Mouse (Mus musculus): ENCODE results near the gene Ubap2. TPM values are rescaled to one million over a fixed set of nuclear protein-coding genes. Genes with fewer than 3 reads are reported as not detected.

Ubap2 gene
- polyA plus RNA-seq, 1 experiment: 203 TPM

- no peaks in the 10 kb centered on the region for H3K36me3 ChIP-seq (ENCODE audit: control insufficient read depth, insufficient read depth, low read length)
- H3K27ac ChIP-seq (ENCODE audit: control insufficient read depth, insufficient read depth, low read depth, low read length): no peak overlapping the region
- TF ChIP-seq CTCF (IDR thresholded peaks at IDR 0.05; ENCODE audit: control insufficient read depth, insufficient read depth, insufficient replicate concordance, low read depth, low read length): no peak
- TF ChIP-seq POLR2A (IDR thresholded peaks at IDR 0.05; ENCODE audit: control insufficient read depth, low read depth, low read length): no peak
- H3K4me1 ChIP-seq (ENCODE audit: control insufficient read depth, insufficient read depth, low read length): no peaks in the 10 kb centered on the region
- no peak overlapping the region for H3K4me3 ChIP-seq (ENCODE audit: control insufficient read depth, low read depth, low read length)
- no peaks in the 10 kb centered on the region for H3K27me3 ChIP-seq (ENCODE audit: control insufficient read depth, insufficient read depth, low read length)
Measured at GRCm38 (mm10) chr4:41170970-41171369, 104.0 kb downstream of the Ubap2 start.

DNA sequence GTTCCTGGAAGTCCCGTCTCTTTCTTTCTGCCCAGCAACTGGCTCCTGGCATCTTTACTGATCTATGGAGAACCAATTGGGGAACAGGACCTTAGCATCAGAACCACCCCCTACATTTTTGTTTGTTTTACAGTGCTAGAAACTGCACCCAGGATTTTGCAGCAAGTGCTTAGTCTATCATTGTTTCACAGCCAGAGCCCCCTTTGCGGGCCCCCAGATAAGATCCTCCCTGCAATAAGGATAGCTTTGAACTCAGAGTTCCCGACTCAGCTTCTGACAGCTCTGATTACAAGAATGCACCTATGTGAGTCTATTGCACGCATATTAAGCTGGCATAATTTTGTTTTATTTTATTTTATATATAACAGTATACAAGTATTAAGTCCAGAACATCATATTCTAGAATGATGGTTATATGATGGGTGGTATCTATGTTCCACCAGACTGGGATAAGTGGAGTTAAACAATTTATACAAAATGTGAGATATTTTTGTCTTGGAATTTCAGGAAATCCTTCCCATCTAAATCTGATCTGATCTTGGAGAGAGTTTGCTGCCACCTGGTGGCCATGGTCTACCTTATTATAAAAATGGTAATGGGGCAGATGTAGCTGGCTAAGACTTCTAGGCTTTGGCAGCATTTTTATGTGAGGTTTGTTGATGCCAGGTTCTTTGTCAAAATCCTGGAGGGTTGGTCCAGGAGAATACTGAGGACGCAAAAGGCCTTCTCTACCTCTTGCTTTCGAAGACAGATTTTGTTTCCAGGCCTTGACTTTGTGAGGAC, 109.1 kb downstream of the Ubap2 start:
- no peaks in the 10 kb centered on the region for H3K27me3 ChIP-seq (ENCODE audit: control insufficient read depth, insufficient read depth, low read length)
- no peaks in the 10 kb centered on the region for H3K4me1 ChIP-seq (ENCODE audit: control insufficient read depth, insufficient read depth, low read length)
- H3K27ac ChIP-seq (ENCODE audit: control insufficient read depth, insufficient read depth, low read depth, low read length): no peak overlapping the region
- no peak overlapping the region for H3K4me3 ChIP-seq (ENCODE audit: control insufficient read depth, low read depth, low read length)
- no peaks in the 10 kb centered on the region for H3K36me3 ChIP-seq (ENCODE audit: control insufficient read depth, insufficient read depth, low read length)
- TF ChIP-seq CTCF (IDR thresholded peaks at IDR 0.05; ENCODE audit: control insufficient read depth, insufficient read depth, insufficient replicate concordance, low read depth, low read length): no peak
- no peak for TF ChIP-seq POLR2A (IDR thresholded peaks at IDR 0.05; ENCODE audit: control insufficient read depth, low read depth, low read length)

DNA sequence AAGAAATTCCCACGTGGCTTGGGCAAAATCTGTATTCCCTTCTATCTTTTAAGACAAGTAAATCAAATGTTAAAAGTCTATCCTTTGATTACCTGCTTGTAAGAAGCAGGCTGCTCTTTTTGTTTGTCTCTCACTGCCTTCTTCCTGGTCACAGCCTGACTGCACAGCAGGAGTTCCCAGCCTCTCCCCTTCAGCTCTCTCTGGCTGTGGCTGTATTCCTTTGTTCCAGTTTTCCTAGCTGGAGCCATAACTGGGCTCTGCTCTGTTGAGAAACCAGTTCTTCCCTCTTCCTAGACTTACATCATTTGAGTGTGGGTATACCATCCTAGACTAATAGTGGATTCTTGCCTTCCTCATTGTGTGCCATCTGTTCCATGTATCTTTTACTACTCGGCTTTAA, 110.0 kb downstream of the Ubap2 start:
- Histone ChIP-seq H3K4me1 (ENCODE audit: control insufficient read depth, insufficient read depth, low read length) (no peaks in the 10 kb centered on the region), H3K27me3 (ENCODE audit: control insufficient read depth, insufficient read depth, low read length) (no peaks in the 10 kb centered on the region), H3K36me3 (ENCODE audit: control insufficient read depth, insufficient read depth, low read length) (no peaks in the 10 kb centered on the region), H3K4me3 (ENCODE audit: control insufficient read depth, low read depth, low read length) (no peak overlapping the region), H3K27ac (ENCODE audit: control insufficient read depth, insufficient read depth, low read depth, low read length) (no peak overlapping the region)
- TF ChIP-seq CTCF (IDR thresholded peaks at IDR 0.05; ENCODE audit: control insufficient read depth, insufficient read depth, insufficient replicate concordance, low read depth, low read length): no peak
- no peak for TF ChIP-seq POLR2A (IDR thresholded peaks at IDR 0.05; ENCODE audit: control insufficient read depth, low read depth, low read length)

DNA sequence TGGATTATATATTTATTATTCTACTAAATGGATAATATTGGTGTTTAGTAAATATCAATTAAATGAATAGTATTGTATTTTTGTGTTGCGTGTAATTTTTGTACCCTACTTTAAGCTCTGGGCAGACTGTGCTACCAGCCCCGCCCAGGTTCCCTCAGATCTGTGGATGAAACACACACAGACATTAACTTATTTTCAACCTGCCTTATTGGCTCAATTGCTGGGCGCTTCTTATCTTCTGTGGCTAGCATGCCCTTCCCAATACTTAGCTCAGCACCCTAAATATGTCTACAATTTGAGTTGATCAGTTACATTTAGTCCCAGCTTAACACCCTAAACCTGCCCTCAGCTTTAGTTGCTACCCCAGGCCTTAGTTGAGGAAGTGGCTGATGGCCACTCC, 113.7 kb downstream of the Ubap2 start:
- Histone ChIP-seq H3K27ac (ENCODE audit: control insufficient read depth, insufficient read depth, low read depth, low read length) (no peak overlapping the region), H3K4me1 (ENCODE audit: control insufficient read depth, insufficient read depth, low read length) (no peaks in the 10 kb centered on the region), H3K27me3 (ENCODE audit: control insufficient read depth, insufficient read depth, low read length) (no peaks in the 10 kb centered on the region), H3K36me3 (ENCODE audit: control insufficient read depth, insufficient read depth, low read length) (no peaks in the 10 kb centered on the region), H3K4me3 (ENCODE audit: control insufficient read depth, low read depth, low read length) (no peak overlapping the region)
- TF ChIP-seq CTCF (IDR thresholded peaks at IDR 0.05; ENCODE audit: control insufficient read depth, insufficient read depth, insufficient replicate concordance, low read depth, low read length) (no peak), POLR2A (IDR thresholded peaks at IDR 0.05; ENCODE audit: control insufficient read depth, low read depth, low read length) (no peak)

DNA sequence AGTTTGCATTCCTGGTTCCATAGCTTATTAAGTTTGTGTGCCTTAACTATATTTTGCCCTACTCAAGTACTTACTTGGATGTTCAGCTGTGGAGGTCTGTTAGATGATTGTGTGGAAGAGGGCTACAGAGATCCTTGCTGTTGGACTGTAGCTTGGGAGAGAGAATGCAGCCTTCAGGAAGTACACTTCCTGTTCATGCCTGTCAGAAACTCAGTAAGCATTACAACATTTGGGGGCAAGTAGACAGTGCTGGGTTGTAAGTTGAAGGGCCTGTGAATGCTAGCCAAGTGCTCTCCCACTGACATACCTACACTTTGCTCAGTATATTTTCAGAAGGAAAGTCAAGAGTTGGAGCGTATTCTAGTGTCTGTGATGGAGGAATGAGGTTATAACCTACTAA, 116.7 kb downstream of the Ubap2 start:
- no peak overlapping the region for H3K4me3 ChIP-seq (ENCODE audit: control insufficient read depth, low read depth, low read length)
- H3K27me3 ChIP-seq (ENCODE audit: control insufficient read depth, insufficient read depth, low read length): no peaks in the 10 kb centered on the region
- TF ChIP-seq CTCF (IDR thresholded peaks at IDR 0.05; ENCODE audit: control insufficient read depth, insufficient read depth, insufficient replicate concordance, low read depth, low read length) (no peak), POLR2A (IDR thresholded peaks at IDR 0.05; ENCODE audit: control insufficient read depth, low read depth, low read length) (no peak)
- H3K27ac ChIP-seq (ENCODE audit: control insufficient read depth, insufficient read depth, low read depth, low read length): no peak overlapping the region
- H3K36me3 ChIP-seq (ENCODE audit: control insufficient read depth, insufficient read depth, low read length): no peaks in the 10 kb centered on the region
- H3K4me1 ChIP-seq (ENCODE audit: control insufficient read depth, insufficient read depth, low read length): no peaks in the 10 kb centered on the region

GRCm38 (mm10) chr4:41156961-41157360, 118.0 kb downstream of the Ubap2 start:
- H3K27ac ChIP-seq (ENCODE audit: control insufficient read depth, insufficient read depth, low read depth, low read length): no peak overlapping the region

DNA sequence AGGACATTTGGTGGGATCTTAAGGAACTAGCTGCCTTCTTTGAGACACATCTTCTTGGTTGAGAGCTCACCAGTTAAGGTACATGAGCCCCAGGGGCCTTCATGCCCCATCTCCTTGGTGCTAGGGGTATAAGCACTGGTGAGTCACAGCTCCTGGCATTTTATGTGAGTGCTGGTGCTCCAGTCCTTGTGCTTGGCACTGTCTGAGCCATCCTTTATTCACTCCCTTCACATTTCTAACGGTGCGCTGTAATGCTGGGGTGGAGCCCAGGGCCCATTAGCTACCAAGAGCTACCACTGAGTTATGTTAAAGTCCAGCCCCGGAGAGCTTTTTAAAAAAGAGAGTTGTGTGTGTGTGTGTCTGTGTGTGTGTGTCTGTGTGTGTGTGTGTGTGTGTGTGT, 121.8 kb downstream of the Ubap2 start:
- TF ChIP-seq POLR2A (IDR thresholded peaks at IDR 0.05; ENCODE audit: control insufficient read depth, low read depth, low read length): no peak
- TF ChIP-seq CTCF (IDR thresholded peaks at IDR 0.05; ENCODE audit: control insufficient read depth, insufficient read depth, insufficient replicate concordance, low read depth, low read length): no peak

More at GRCm38 (mm10) chr4:41156961-41157360, 118.0 kb downstream of the Ubap2 start:
- H3K4me1 ChIP-seq (ENCODE audit: control insufficient read depth, insufficient read depth, low read length): no peaks in the 10 kb centered on the region
- no peak overlapping the region for H3K4me3 ChIP-seq (ENCODE audit: control insufficient read depth, low read depth, low read length)
- H3K36me3 ChIP-seq (ENCODE audit: control insufficient read depth, insufficient read depth, low read length): no peaks in the 10 kb centered on the region
- H3K27me3 ChIP-seq (ENCODE audit: control insufficient read depth, insufficient read depth, low read length): no peaks in the 10 kb centered on the region
- TF ChIP-seq CTCF (IDR thresholded peaks at IDR 0.05; ENCODE audit: control insufficient read depth, insufficient read depth, insufficient replicate concordance, low read depth, low read length): no peak
- no peak for TF ChIP-seq POLR2A (IDR thresholded peaks at IDR 0.05; ENCODE audit: control insufficient read depth, low read depth, low read length)

More for the DNA sequence above, 121.8 kb downstream of the Ubap2 start:
- no peak overlapping the region for H3K4me3 ChIP-seq (ENCODE audit: control insufficient read depth, low read depth, low read length)
- no peaks in the 10 kb centered on the region for H3K36me3 ChIP-seq (ENCODE audit: control insufficient read depth, insufficient read depth, low read length)
- H3K4me1 ChIP-seq (ENCODE audit: control insufficient read depth, insufficient read depth, low read length): no peaks in the 10 kb centered on the region
- H3K27me3 ChIP-seq (ENCODE audit: control insufficient read depth, insufficient read depth, low read length): no peaks in the 10 kb centered on the region
- no peak overlapping the region for H3K27ac ChIP-seq (ENCODE audit: control insufficient read depth, insufficient read depth, low read depth, low read length)

Measured in testis, adult 2 months (tissue).